ENCODE assay signal across 8 mouse cellular contexts in genomic region chr17:34000150-34000537, GRCm38 (mm10). TPM values are rescaled to one million over a fixed set of nuclear protein-coding genes. Genes with fewer than 3 reads are reported as not detected.
DNase-seq lines count a peak whose midpoint lies in the region; ATAC-seq and TF ChIP-seq lines count a peak whose summit lies in the region.

TSS of gene H2-K1 (minus strand) at chr17:34000347.

- DNase-seq in kidney, postnatal 25 days: peak; percentile 95 to 97
- peak; percentile 65 for DNase-seq in liver, embryonic 13.5 days
- DNase-seq in natural killer cell, adult 2 months (ENCODE audit: low spot score in 2 of 2): peak; percentile 98 to 99
- peak; percentile 94 for DNase-seq in stomach, postnatal 0 days (ENCODE audit: low spot score)

- H3K4me3 ChIP-seq in E14TG2a.4 (replicated peaks; ENCODE audit: low read length): peak within 1 kb of the TSS; percentile 80
- peak within 1 kb of the TSS; percentile 60 for H3K4me3 ChIP-seq in forebrain, embryonic 12.5 days (replicated peaks)
- H3K4me3 ChIP-seq in heart, embryonic 16.5 days (ENCODE audit: low read length): peak within 1 kb of the TSS; percentile 78
- peak within 1 kb of the TSS; percentile 69 for H3K4me3 ChIP-seq in liver, embryonic 13.5 days (replicated peaks)
- peak within 1 kb of the TSS; percentile 63 for H3K4me3 ChIP-seq in stomach, postnatal 0 days (ENCODE audit: low read depth, low read length)

- H3K9me3 ChIP-seq in E14TG2a.4 (ENCODE audit: low read length): 0 out of 2 replicates have a peak, but pooled peaks cover 4% of the 10 kb centered on the region
- H3K9me3 ChIP-seq in forebrain, embryonic 12.5 days: no peaks in the 10 kb centered on the region
- H3K9me3 ChIP-seq in heart, embryonic 16.5 days (replicated peaks; ENCODE audit: control insufficient read depth, low read length): no peaks in the 10 kb centered on the region
- no peaks in the 10 kb centered on the region for H3K9me3 ChIP-seq in liver, embryonic 13.5 days (replicated peaks)
- no peaks in the 10 kb centered on the region for H3K9me3 ChIP-seq in stomach, postnatal 0 days (ENCODE audit: control insufficient read depth, low read length)

- no peak for TF ChIP-seq EP300 in stomach, postnatal 0 days (optimal IDR thresholded peaks at IDR 0.05)

- under 1% methylated on average over 30 of the region's 30 CpGs for WGBS in forebrain, embryonic 12.5 days
- WGBS in heart, embryonic 16.5 days: under 1% methylated on average over 27 of the region's 30 CpGs
- 1% methylated on average over 29 of the region's 30 CpGs for WGBS in liver, embryonic 13.5 days (ENCODE audit: insufficient replicate concordance)
- under 1% methylated on average over 30 of the region's 30 CpGs for WGBS in stomach, postnatal 0 days

- H3K27me3 ChIP-seq in E14TG2a.4 (ENCODE audit: insufficient read depth, low read length): peaks cover 66% of the 10 kb centered on the region
- H3K27me3 ChIP-seq in forebrain, embryonic 12.5 days: peaks cover 46% of the 10 kb centered on the region
- H3K27me3 ChIP-seq in heart, embryonic 16.5 days (ENCODE audit: control insufficient read depth, insufficient read depth, low read length): no peaks in the 10 kb centered on the region; the same call in 1 of the 2 replicates
- H3K27me3 ChIP-seq in liver, embryonic 13.5 days: peaks cover 36% of the 10 kb centered on the region
- H3K27me3 ChIP-seq in stomach, postnatal 0 days (ENCODE audit: control insufficient read depth, insufficient read depth, low read length): no peaks in the 10 kb centered on the region

- H3K9ac ChIP-seq in forebrain, embryonic 12.5 days: peak within 1 kb of the TSS; percentile 64
- peak within 1 kb of the TSS; percentile 80 for H3K9ac ChIP-seq in heart, embryonic 16.5 days (ENCODE audit: low read length)
- peak within 1 kb of the TSS; percentile 75 for H3K9ac ChIP-seq in liver, embryonic 13.5 days
- peak within 1 kb of the TSS; percentile 71 for H3K9ac ChIP-seq in stomach, postnatal 0 days (ENCODE audit: low read length)

- TF ChIP-seq CTCF in E14TG2a.4 (conservative IDR thresholded peaks at IDR 0.05; ENCODE audit: low read length): no peak
- TF ChIP-seq CTCF in stomach, postnatal 0 days (IDR thresholded peaks at IDR 0.05; ENCODE audit: low read depth): 0 out of 2 replicates have a peak, but pooled peaks have one; percentile 10

- H3K4me1 ChIP-seq in E14TG2a.4 (replicated peaks; ENCODE audit: low read depth, low read length): peaks cover 18% of the 10 kb centered on the region
- peaks cover 13% of the 10 kb centered on the region for H3K4me1 ChIP-seq in forebrain, embryonic 12.5 days
- H3K4me1 ChIP-seq in heart, embryonic 16.5 days (ENCODE audit: control insufficient read depth, insufficient read depth, low read length): no peaks in the 10 kb centered on the region
- H3K4me1 ChIP-seq in liver, embryonic 13.5 days (replicated peaks): peaks cover 18% of the 10 kb centered on the region
- 0 out of 2 replicates have a peak, but pooled peaks cover 2% of the 10 kb centered on the region for H3K4me1 ChIP-seq in stomach, postnatal 0 days (replicated peaks; ENCODE audit: control insufficient read depth, insufficient read depth)

- ATAC-seq in cerebellum, adult (ENCODE audit: insufficient number of reproducible peaks, low FRiP score, low TSS enrichment): peak; percentile 81; the same call in 1 of the 2 replicates
- peak; percentile 71 for ATAC-seq in forebrain, embryonic 12.5 days (ENCODE audit: low FRiP score)
- peak; percentile 89 for ATAC-seq in heart, embryonic 16.5 days (replicated peaks; ENCODE audit: extremely low read depth, insufficient read depth, low FRiP score)
- ATAC-seq in liver, embryonic 13.5 days (ENCODE audit: low read depth): peak; percentile 84
- ATAC-seq in stomach, postnatal 0 days (ENCODE audit: low FRiP score, low TSS enrichment): peak; percentile 97

- H3K36me3 ChIP-seq in E14TG2a.4 (ENCODE audit: insufficient read depth, low read length): no peaks in the 10 kb centered on the region
- H3K36me3 ChIP-seq in forebrain, embryonic 12.5 days (replicated peaks): no peaks in the 10 kb centered on the region
- H3K36me3 ChIP-seq in heart, embryonic 16.5 days (ENCODE audit: control insufficient read depth, insufficient read depth): no peaks in the 10 kb centered on the region
- no peaks in the 10 kb centered on the region for H3K36me3 ChIP-seq in liver, embryonic 13.5 days
- no peaks in the 10 kb centered on the region for H3K36me3 ChIP-seq in stomach, postnatal 0 days (ENCODE audit: control insufficient read depth, insufficient read depth, low read length)

- H3K27ac ChIP-seq in forebrain, embryonic 12.5 days: no peak within 1 kb of the TSS
- no peak within 1 kb of the TSS for H3K27ac ChIP-seq in heart, embryonic 16.5 days (ENCODE audit: low read length)
- peak within 1 kb of the TSS; percentile 58 for H3K27ac ChIP-seq in liver, embryonic 13.5 days
- H3K27ac ChIP-seq in stomach, postnatal 0 days (replicated peaks): no peak within 1 kb of the TSS; the same call in 1 of the 2 replicates

- peak within 1 kb of the TSS; percentile 96 for H3K4me2 ChIP-seq in forebrain, embryonic 12.5 days
- peak within 1 kb of the TSS; percentile 100 for H3K4me2 ChIP-seq in heart, embryonic 16.5 days (ENCODE audit: low read depth, low read length)
- peak within 1 kb of the TSS; percentile 98 for H3K4me2 ChIP-seq in liver, embryonic 13.5 days
- peak within 1 kb of the TSS; percentile 100 for H3K4me2 ChIP-seq in stomach, postnatal 0 days (replicated peaks; ENCODE audit: low read depth)

RNA-seq across cellular contexts. Expression of gene H2-K1, which starts in this region (rescaled TPM):
- polyA plus RNA-seq in forebrain, embryonic 12.5 days (2016; fragmentation: Nextera tagmentation; extraction: Ambion mirVana): 23.3 and 28.2 TPM in 2 replicates
- polyA plus RNA-seq in heart, embryonic 16.5 days (2015; fragmentation: Nextera tagmentation; extraction: Ambion mirVana): 66.0 and 100 TPM in 2 replicates
- 80.9 and 88.3 TPM in 2 replicates for polyA plus RNA-seq in liver, embryonic 13.5 days (2015; fragmentation: Nextera tagmentation; extraction: Ambion mirVana)
- polyA plus RNA-seq in stomach, postnatal 0 days (2015; fragmentation: Nextera tagmentation; extraction: Ambion mirVana): 129 and 130 TPM in 2 replicates
